Mouse (Mus musculus): ENCODE measurements around the gene Gm21954. TPM values are rescaled to one million over a fixed set of nuclear protein-coding genes. Genes with fewer than 3 reads are reported as not detected.

Gene Gm21954
- polyA plus RNA-seq, 1 experiment: not detected

- DNase-seq (ENCODE audit: low spot score): no peak
These were observed 52.7 kb downstream of the Gm21954 start for GRCm38 (mm10) chr3:55419334-55419733.

GRCm38 (mm10) chr3:55418845-55419244, 53.2 kb downstream of the Gm21954 start:
- DNase-seq (ENCODE audit: low spot score): no peak

- DNase-seq (ENCODE audit: low spot score): no peak
These were observed 56.5 kb downstream of the Gm21954 start for GRCm38 (mm10) chr3:55415527-55415950.

Other genes starting within 250 kb of the Gm21954 start
- gene Dclk1, start 229.8 kb downstream of the Gm21954 start, polyA plus RNA-seq (2012; rRNA removed): 2.6 and 3.8 TPM in 2 replicates